Mouse (Mus musculus): ENCODE measurements around the gene Fabp2.
"Not testable (repeated sequence)": the region's sequence is repeated elsewhere in the genome, so short reads cannot be mapped to it uniquely, and the experiment has no call there.

Gene Fabp2

DNA sequence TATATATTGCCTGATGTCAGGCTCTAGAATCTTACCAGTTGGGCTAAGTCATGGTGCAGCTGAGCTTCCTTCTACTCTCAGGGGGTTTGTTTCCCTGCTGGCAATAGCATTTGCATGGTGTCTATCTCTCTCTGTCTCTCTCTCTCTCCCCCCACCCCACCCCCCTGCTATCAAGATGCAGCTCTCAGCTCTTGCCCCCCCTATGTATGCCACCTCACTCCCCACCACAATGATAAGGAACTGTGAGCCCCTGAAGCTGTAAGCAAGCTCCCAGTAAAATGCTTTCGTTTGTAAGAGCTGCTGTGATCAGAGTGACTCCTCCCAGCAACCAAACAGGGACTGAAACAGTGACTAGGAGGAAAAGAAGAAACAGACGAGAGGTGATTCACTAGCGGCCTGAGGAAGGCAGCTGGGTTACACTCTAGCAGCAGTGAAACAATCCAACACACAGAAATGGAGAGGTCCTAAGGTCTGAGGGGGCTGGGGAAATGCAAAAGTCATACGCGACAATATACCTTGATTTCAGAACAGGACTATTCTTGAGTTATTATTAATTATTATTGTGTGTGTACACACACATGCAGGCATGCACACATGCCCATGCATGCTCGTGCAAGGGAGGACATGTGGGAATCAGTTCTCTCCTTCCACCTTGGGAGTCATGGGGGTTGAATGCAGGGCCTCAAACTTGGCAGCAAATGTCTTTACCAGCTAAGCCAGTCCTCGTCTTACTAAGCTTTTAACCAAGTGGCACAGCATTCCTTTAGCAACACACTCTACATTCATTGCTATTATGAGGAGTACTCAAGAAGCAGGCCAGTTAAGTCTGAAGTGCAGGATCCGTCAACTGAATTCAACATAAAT lies 25.9 kb downstream of the Fabp2 start:
- DNase-seq (ENCODE audit: low spot score): no peak

DNA sequence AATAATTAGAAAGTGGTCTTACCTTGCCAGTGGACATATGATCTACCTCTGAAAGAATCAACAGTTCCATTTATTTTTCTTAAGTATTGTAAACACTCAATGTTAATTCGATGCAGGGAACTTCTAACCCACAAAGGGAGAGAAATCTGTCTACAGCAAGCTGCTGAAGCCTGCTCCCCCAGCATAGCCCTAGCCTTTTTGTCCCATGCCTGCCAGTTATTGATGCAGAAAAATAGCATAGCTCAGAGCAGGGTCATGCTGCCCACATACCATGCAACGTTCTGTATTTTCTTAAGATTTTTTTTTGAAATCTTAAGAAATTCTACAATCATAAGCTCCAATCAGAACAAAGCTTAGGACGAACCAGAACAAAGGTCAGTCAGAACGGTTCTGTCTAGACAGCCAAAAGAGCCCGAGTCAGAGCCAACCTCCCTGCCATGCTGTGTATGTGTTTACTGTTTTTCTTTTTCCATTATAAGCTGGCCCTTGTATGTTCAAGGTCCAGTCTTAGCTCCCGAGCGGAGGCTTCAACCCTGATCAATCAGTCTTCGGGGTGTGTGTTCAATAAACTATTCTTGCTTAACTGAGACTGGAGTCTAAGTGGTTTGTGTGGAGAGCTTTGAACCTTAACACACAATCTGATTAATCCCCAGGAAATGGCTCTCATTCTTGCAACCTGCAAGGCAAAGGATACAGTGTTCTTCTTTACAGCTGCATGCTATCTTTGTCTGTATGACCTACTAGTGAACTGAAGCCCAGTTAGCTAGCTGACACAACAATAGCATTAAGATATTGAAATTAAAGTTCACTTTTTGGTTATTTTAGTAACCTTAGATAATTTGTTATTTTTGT lies 27.0 kb downstream of the Fabp2 start:
- DNase-seq (ENCODE audit: low spot score): no peak

DNA sequence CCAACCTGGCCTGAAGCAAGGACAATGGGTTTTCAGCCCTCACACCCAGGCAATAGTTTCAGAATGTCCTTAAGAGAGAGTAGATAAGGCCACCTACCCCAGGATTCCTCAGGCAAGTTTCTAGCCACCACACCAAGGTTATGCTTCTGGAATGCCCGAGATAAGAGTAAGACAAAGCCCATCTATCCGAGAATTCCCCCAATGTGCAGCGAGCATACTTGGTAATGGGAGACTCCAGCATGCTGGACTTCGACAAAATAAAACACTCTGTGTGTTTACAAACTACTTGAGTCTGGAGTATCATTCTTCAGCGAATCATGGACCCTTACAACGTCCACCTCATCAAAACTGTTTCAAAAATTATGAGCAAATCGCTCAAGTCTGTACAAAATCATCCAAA lies 28.3 kb downstream of the Fabp2 start:
- DNase-seq (ENCODE audit: low spot score): no peak

DNA sequence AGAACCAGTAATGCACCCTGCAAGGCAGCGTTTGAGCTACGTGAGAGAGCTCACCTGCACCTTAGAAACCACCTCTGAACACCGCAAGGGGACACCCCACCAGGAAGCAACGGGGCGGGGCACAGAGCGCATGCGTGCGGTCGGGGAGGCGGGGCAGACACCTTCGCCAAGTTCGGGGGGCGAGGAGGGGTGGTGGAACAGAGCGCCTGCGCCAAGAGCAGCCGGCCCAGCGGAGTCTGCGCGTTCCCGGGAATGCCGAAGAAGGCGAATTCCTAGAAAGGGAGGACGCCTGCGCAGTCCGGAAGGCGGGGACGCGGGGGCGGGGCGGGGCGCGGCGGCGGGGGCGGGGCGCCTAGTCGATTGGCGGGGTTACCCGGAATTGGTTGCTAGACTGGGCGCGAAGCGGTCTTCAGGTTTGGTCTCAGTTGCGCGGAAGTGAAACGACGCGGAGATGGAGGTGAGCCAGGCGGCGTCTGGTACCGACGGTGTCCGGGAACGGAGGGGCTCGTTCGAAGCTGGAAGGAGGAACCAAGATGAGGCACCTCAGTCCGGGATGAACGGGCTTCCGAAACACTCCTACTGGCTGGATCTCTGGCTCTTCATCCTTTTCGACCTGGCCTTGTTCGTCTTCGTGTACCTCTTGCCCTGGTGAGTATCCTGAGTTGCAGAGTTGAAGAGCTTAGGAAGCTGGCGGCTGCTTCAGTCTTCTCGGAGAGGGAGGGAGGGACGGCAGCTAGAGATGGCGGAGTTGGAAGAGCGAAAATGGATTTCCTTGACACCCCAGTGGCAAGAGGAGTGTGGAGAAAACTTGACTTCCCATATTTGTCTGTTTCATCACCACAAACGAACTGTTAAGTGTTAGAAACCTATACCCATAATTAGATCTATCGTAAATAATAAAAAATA lies 29.4 kb downstream of the Fabp2 start, which contains the start of gene 1810037I17Rik:
Gene 1810037I17Rik (plus strand): TSS at position 195 of the 906 bp plus-strand sequence.
- peak; percentile 99 for DNase-seq (ENCODE audit: low spot score)

DNA sequence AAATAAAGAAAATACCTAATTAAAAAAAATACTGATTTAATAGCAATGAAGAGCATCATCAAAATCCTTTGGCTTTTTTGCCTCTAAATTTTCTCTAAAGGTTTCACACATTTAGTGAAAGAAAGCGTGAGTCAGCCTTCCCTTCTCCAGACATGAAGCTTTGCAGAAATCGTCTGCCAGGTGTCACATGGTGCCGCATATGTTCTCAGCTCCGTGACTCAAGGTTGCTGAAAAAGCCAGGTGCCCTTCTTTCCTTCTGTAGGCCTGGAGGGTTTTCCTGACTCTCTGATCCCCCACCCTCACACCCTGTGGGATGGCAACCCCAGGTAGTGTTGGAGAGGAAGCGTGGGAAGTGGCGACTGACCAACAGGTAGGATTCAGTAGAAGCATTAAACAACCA lies 34.9 kb downstream of the Fabp2 start:
- no peak for DNase-seq (ENCODE audit: low spot score)

DNA sequence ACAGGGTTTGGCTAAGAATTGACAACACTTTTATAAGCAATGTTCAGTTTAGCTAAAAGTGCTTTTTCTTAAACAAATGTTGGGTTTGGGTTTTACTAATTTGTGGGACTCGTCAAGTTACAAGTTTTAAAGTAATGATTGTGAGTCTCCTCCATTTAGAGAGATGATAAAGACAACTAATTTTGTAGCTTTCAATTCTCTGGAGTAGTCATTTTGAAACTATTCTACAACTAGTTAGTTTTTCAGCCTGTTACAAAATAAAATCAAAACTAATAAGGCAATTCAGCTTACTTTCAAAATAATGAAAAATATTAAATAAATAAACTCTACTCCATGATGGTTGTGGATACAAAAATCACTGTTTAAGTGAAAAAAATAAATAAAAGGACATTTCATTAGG lies 37.6 kb downstream of the Fabp2 start:
- no peak for DNase-seq (ENCODE audit: low spot score)

DNA sequence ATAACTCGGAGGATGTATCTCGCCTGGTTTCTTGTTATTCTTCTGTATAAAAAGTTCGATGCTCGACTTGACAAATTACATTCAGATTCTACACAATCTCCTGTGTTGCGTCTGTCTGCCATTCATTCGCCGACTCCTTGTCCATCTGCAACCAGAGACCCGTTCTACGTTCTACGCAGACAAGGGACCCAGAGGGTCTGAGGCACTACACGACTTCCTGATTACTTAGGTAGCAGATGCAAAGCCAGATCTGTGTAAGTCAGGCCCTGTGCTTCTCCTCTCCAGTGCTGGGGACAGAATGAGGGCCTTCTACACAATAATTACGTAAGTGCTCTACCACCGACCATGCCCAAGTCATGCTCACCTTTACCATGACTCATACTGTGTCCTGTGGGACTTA lies 42.3 kb downstream of the Fabp2 start:
- not testable (repeated sequence) for DNase-seq (ENCODE audit: low spot score)

DNA sequence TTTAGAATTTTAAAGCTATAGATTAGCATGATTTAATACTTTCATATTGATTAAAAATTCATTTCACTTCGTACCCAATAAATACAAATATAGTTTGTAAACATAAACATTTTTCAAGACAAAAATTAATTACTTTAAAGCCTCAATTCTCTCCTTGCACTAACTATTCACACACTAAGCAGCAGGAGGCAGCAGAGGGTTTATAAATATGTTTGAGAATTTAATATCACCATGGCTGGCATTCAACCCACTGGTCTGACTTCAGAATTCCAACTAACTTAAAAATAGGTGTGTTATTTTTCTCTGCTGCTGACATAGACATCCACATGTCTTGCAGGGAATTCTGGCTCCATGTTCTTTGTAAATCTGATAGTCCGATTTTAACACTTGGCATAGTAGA lies 44.3 kb downstream of the Fabp2 start:
- DNase-seq (ENCODE audit: low spot score): peak; percentile 36

DNA sequence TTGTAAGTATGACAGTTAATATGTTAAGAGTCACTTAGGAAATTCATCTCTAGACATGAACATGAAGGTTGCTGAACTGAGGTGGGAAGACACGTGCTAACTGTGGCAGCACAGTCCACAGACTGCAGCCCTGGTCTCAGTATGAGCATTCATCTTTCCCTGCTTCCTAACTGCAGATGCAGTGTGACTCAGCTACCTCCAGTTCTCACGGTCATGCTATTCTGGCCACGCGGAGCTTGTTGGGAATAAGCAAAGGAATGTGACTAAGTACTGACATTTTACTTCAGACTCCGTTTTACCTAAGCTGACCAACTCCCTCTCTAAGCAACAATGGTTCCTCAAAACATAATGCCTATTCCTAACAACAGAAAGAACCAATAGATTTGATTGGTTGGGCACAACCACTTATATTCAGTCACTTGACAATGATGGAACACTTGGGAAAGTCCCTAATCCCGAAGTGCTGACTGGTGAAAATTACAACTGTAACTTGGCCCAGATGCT lies 48.6 kb downstream of the Fabp2 start:
- DNase-seq (ENCODE audit: low spot score): no peak
